Mouse (Mus musculus) embryonic facial prominence, embryonic 10.5 days (tissue): ENCODE measurements around the gene Gja4. TPM values are rescaled to one million over a fixed set of nuclear protein-coding genes. Genes with fewer than 3 reads are reported as not detected.
A peak's percentile ranks its signal among the peaks of the same experiment; 100 is the strongest.

Experiments used
- DNase-seq: peaks from one replicate; pipeline ENCODE4 v3.0.0-alpha.2; 2017; ENCODE audit warnings: low spot score
- H3K27ac ChIP-seq: fragments of 300-500 bp; sonication (generic); replicated peaks from 2 replicates; pipeline ENCODE4 v1.5.1; 2016; ENCODE audit warnings: mild to moderate bottlenecking
- H3K27me3 ChIP-seq: fragments of 300-500 bp; sonication (generic); replicated peaks from 2 replicates; pipeline ENCODE4 v1.6.1; 2016; ENCODE audit warnings: low read depth, mild to moderate bottlenecking; ENCODE audit not compliant: poor library complexity, severe bottlenecking
- H3K36me3 ChIP-seq: fragments of 300-500 bp; sonication (generic); replicated peaks from 2 replicates; pipeline ENCODE4 v1.6.1; 2016; ENCODE audit warnings: mild to moderate bottlenecking, moderate library complexity
- H3K4me1 ChIP-seq: fragments of 300-500 bp; sonication (generic); 2 replicates; pipeline ENCODE4 v1.6.1; 2016
- H3K4me3 ChIP-seq: fragments of 300-500 bp; sonication (generic); 2 replicates; pipeline ENCODE4 v1.5.1; 2016; ENCODE audit warnings: mild to moderate bottlenecking, moderate library complexity
- H3K9me3 ChIP-seq: fragments of 300-500 bp; sonication (generic); 2 replicates; pipeline ENCODE4 v1.6.1; 2016; ENCODE audit warnings: mild to moderate bottlenecking
- WGBS: fragments of 180-500 bp; shearing (Covaris S2); methylation state at CpG from one replicate; pipeline ENCODE4 v1.1.7; 2016; 5-methylcytosine and 5-hydroxymethylcytosine counted together
- polyA plus RNA-seq: library from polyadenylated mRNA; unstranded; fragments of >200 nt; fragmentation: Nextera tagmentation; extraction: Ambion mirVana; gene quantifications from 2 replicates; pipeline ENCODE4 v1.2.1, GENCODE M21; 2016

Gja4 gene
- 10.8 and 12.5 TPM in 2 replicates for polyA plus RNA-seq

- Histone ChIP-seq H3K4me3 (peak within 1 kb of the TSS; percentile 66), H3K27ac (peak within 1 kb of the TSS; percentile 75), H3K9me3 (no peaks in the 10 kb centered on the region), H3K36me3 (no peaks in the 10 kb centered on the region), H3K27me3 (peaks cover 57% of the 10 kb centered on the region), H3K4me1 (peaks cover 24% of the 10 kb centered on the region)
- peak; percentile 79 for DNase-seq
- WGBS, result under 1% methylated on average over 25 of the region's 25 CpGs
These were observed at the start of gene Gja4 for GRCm38 (mm10) chr4:127313861-127314260. Gja4 (minus strand) TSS chr4:127314039.

- H3K27ac ChIP-seq, result no peak overlapping the region
- no peak overlapping the region for H3K4me3 ChIP-seq
- H3K36me3 ChIP-seq, result no peaks in the 10 kb centered on the region
- peaks cover 28% of the 10 kb centered on the region for H3K4me1 ChIP-seq
- DNase-seq, result no peak
- H3K27me3 ChIP-seq, result peaks cover 22% of the 10 kb centered on the region
- WGBS, result 68% methylated on average over 4 of the region's 4 CpGs
- no peaks in the 10 kb centered on the region for H3K9me3 ChIP-seq
These were observed 49.5 kb upstream of the Gja4 start for GRCm38 (mm10) chr4:127363331-127363730.

- Histone ChIP-seq H3K27ac (no peak overlapping the region), H3K27me3 (peaks cover 30% of the 10 kb centered on the region), H3K4me1 (peaks cover 31% of the 10 kb centered on the region), H3K4me3 (no peak overlapping the region), H3K9me3 (no peaks in the 10 kb centered on the region), H3K36me3 (no peaks in the 10 kb centered on the region)
- no peak for DNase-seq
- 77% methylated on average over 3 of the region's 3 CpGs for WGBS
These were observed 48.7 kb upstream of the Gja4 start for GRCm38 (mm10) chr4:127362520-127362919.

- Histone ChIP-seq H3K9me3 (no peaks in the 10 kb centered on the region), H3K4me3 (0 out of 2 replicates have a peak within 1 kb of the TSS, but pooled peaks have one; percentile 11), H3K27me3 (peaks cover 23% of the 10 kb centered on the region), H3K36me3 (no peaks in the 10 kb centered on the region), H3K4me1 (peaks cover 29% of the 10 kb centered on the region), H3K27ac (peak within 1 kb of the TSS; percentile 32; the same call in 1 of the 2 replicates)
- peak; percentile 37 for DNase-seq
- WGBS, result 20% methylated on average over 5 of the region's 5 CpGs
These were observed 44.2 kb upstream of the Gja4 start, which contains the start of gene Gjb5 for GRCm38 (mm10) chr4:127358018-127358417. Gjb5 (minus strand) TSS chr4:127358181.

- H3K27ac ChIP-seq, result no peak overlapping the region
- peaks cover 24% of the 10 kb centered on the region for H3K4me1 ChIP-seq
- WGBS, result 80% methylated on average over 15 of the region's 15 CpGs
- no peak overlapping the region for H3K4me3 ChIP-seq
- no peak for DNase-seq
- H3K9me3 ChIP-seq, result no peaks in the 10 kb centered on the region
- H3K36me3 ChIP-seq, result no peaks in the 10 kb centered on the region
- H3K27me3 ChIP-seq, result peaks cover 23% of the 10 kb centered on the region
These were observed 41.0 kb upstream of the Gja4 start for GRCm38 (mm10) chr4:127354506-127355485.

GRCm38 (mm10) chr4:127353951-127354438, 40.2 kb upstream of the Gja4 start, which contains the start of gene Gjb4:
Gjb4 (minus strand) TSS chr4:127354081.
- H3K9me3 ChIP-seq, result no peaks in the 10 kb centered on the region
- peaks cover 22% of the 10 kb centered on the region for H3K4me1 ChIP-seq
- 39% methylated on average over 8 of the region's 8 CpGs for WGBS
- no peak within 1 kb of the TSS for H3K27ac ChIP-seq
- no peak within 1 kb of the TSS for H3K4me3 ChIP-seq
- peaks cover 15% of the 10 kb centered on the region for H3K27me3 ChIP-seq
- H3K36me3 ChIP-seq, result no peaks in the 10 kb centered on the region
- no peak for DNase-seq

- DNase-seq, result no peak
- no peak overlapping the region for H3K27ac ChIP-seq
- H3K27me3 ChIP-seq, result peaks cover 2% of the 10 kb centered on the region; the same call in 1 of the 2 replicates
- no peak overlapping the region for H3K4me3 ChIP-seq
- no peaks in the 10 kb centered on the region for H3K9me3 ChIP-seq
- 40% methylated on average over 1 of the region's 1 CpGs for WGBS
- H3K4me1 ChIP-seq, result peaks cover 12% of the 10 kb centered on the region
- no peaks in the 10 kb centered on the region for H3K36me3 ChIP-seq
These were observed 38.8 kb upstream of the Gja4 start for GRCm38 (mm10) chr4:127352594-127352993.

- Histone ChIP-seq H3K4me3 (no peak overlapping the region), H3K9me3 (no peaks in the 10 kb centered on the region), H3K36me3 (no peaks in the 10 kb centered on the region), H3K27ac (no peak overlapping the region), H3K4me1 (peaks cover 6% of the 10 kb centered on the region), H3K27me3 (no peaks in the 10 kb centered on the region)
- DNase-seq, result no peak
- WGBS, result 69% methylated on average over 4 of the region's 4 CpGs
These were observed 35.9 kb upstream of the Gja4 start for GRCm38 (mm10) chr4:127349560-127350300.

GRCm38 (mm10) chr4:127345000-127345399, 31.2 kb upstream of the Gja4 start:
- no peak overlapping the region for H3K27ac ChIP-seq
- no peak for DNase-seq
- H3K36me3 ChIP-seq, result no peaks in the 10 kb centered on the region
- H3K27me3 ChIP-seq, result no peaks in the 10 kb centered on the region
- WGBS, result 83% methylated on average over 5 of the region's 5 CpGs
- H3K9me3 ChIP-seq, result no peaks in the 10 kb centered on the region
- H3K4me1 ChIP-seq, result no peaks in the 10 kb centered on the region
- no peak overlapping the region for H3K4me3 ChIP-seq

- H3K27me3 ChIP-seq, result no peaks in the 10 kb centered on the region
- H3K4me3 ChIP-seq, result no peak overlapping the region
- DNase-seq, result no peak
- WGBS, result 57% methylated on average over 6 of the region's 6 CpGs
- no peaks in the 10 kb centered on the region for H3K9me3 ChIP-seq
- H3K36me3 ChIP-seq, result no peaks in the 10 kb centered on the region
- no peaks in the 10 kb centered on the region for H3K4me1 ChIP-seq
- H3K27ac ChIP-seq, result no peak overlapping the region
These were observed 27.5 kb upstream of the Gja4 start for GRCm38 (mm10) chr4:127341372-127341771.

- Histone ChIP-seq H3K27me3 (peaks cover 14% of the 10 kb centered on the region), H3K4me3 (no peak overlapping the region), H3K27ac (no peak overlapping the region), H3K36me3 (no peaks in the 10 kb centered on the region), H3K4me1 (no peaks in the 10 kb centered on the region; the same call in 1 of the 2 replicates), H3K9me3 (no peaks in the 10 kb centered on the region)
- WGBS, result 87% methylated on average over 5 of the region's 5 CpGs
- DNase-seq, result no peak
These were observed 23.8 kb upstream of the Gja4 start for GRCm38 (mm10) chr4:127337668-127338067.

GRCm38 (mm10) chr4:127334870-127335504, 21.1 kb upstream of the Gja4 start:
- Histone ChIP-seq H3K9me3 (no peaks in the 10 kb centered on the region), H3K27ac (0 out of 2 replicates have a peak overlapping the region, but pooled peaks have one; percentile 4), H3K27me3 (peaks cover 40% of the 10 kb centered on the region), H3K36me3 (no peaks in the 10 kb centered on the region), H3K4me1 (peaks cover 20% of the 10 kb centered on the region), H3K4me3 (no peak overlapping the region)
- WGBS, result 31% methylated on average over 5 of the region's 5 CpGs
- DNase-seq, result no peak
